Mouse (Mus musculus) bone marrow, adult 2 months (tissue): ENCODE results near the gene Abce1.

Source experiments
- CTCF ChIP-seq: fragments of 200-500 bp; IDR thresholded peaks from 2 replicates; pipeline ENCODE4 v1.5.1; 2011; ENCODE audit warnings: low read length, control low read depth; ENCODE audit not compliant: control insufficient read depth, insufficient read depth
- POLR2A ChIP-seq: fragments of 200-500 bp; IDR thresholded peaks from 2 replicates; pipeline ENCODE4 v1.6.1; 2011; ENCODE audit warnings: low read depth, mild to moderate bottlenecking, control low read depth, low read length, borderline replicate concordance; ENCODE audit not compliant: control insufficient read depth

DNA sequence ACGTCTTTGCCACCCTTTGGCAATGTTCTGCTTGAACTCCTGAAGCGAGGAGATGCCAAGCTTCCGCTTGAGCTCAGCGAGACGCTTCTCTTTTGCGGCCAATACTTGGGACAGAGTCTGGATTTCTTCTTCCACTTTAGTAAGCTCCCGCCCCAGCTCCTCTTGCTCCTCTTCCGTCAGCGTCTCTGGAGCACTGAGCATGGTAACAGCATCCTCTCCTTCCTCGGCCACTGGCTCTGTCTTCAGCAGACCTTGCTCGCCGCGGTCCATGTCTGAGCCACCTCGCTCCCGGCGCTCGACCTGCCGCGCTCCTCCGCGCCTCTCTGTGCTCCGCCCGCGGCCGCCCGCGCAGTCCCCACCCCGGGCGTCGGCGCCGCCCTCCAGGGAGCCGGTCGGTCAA lies 31.0 kb downstream of the Abce1 start:
- TF ChIP-seq CTCF (no peak), POLR2A (no peak)
